Mouse (Mus musculus): Measurements from ENCODE around the gene Trpc7. TPM values are rescaled to one million over a fixed set of nuclear protein-coding genes. Genes with fewer than 3 reads are reported as not detected.

The Trpc7 gene
- polyA plus RNA-seq, 1 experiment = 0.27 TPM

- 88% methylated on average over 5 of the region's 5 CpGs for WGBS
- H3K36me3 ChIP-seq (ENCODE audit: control insufficient read depth, insufficient read depth, low read length) = peaks cover 25% of the 10 kb centered on the region
Observed at GRCm38 (mm10) chr13:56739556-56739955, 156.2 kb downstream of the Trpc7 start.

GRCm38 (mm10) chr13:56735212-56735875 lies 160.4 kb downstream of the Trpc7 start:
- Histone ChIP-seq H3K4me3 (ENCODE audit: low read depth, low read length) (no peak overlapping the region), H3K36me3 (ENCODE audit: control insufficient read depth, insufficient read depth, low read length) (peaks cover 43% of the 10 kb centered on the region), H3K27ac (ENCODE audit: insufficient read depth, low read depth, low read length) (no peak overlapping the region), H3K27me3 (ENCODE audit: control insufficient read depth, insufficient read depth, low read length) (no peaks in the 10 kb centered on the region), H3K4me1 (ENCODE audit: control insufficient read depth, insufficient read depth, insufficient read length, low read length) (no peaks in the 10 kb centered on the region)
- 51% methylated on average over 6 of the region's 6 CpGs for WGBS
- TF ChIP-seq CTCF (IDR thresholded peaks at IDR 0.05; ENCODE audit: extremely low read depth, insufficient read length, insufficient replicate concordance, low read depth, low read length) (peak; percentile 42; the same call in 1 of the 2 replicates), POLR2A (IDR thresholded peaks at IDR 0.05; ENCODE audit: low read depth, low read length) (no peak)

More at GRCm38 (mm10) chr13:56739556-56739955, 156.2 kb downstream of the Trpc7 start:
- Histone ChIP-seq H3K4me3 (ENCODE audit: low read depth, low read length) (no peak overlapping the region), H3K4me1 (ENCODE audit: control insufficient read depth, insufficient read depth, insufficient read length, low read length) (no peaks in the 10 kb centered on the region), H3K27ac (ENCODE audit: insufficient read depth, low read depth, low read length) (no peak overlapping the region), H3K27me3 (ENCODE audit: control insufficient read depth, insufficient read depth, low read length) (no peaks in the 10 kb centered on the region)
- TF ChIP-seq CTCF (IDR thresholded peaks at IDR 0.05; ENCODE audit: extremely low read depth, insufficient read length, insufficient replicate concordance, low read depth, low read length) = no peak
- TF ChIP-seq POLR2A (IDR thresholded peaks at IDR 0.05; ENCODE audit: low read depth, low read length) = no peak

GRCm38 (mm10) chr13:56734617-56735016 lies 161.2 kb downstream of the Trpc7 start:
- 84% methylated on average over 4 of the region's 4 CpGs for whole genome bisulfite sequencing
- no peak overlapping the region for H3K27ac ChIP-seq (ENCODE audit: insufficient read depth, low read depth, low read length)
- no peaks in the 10 kb centered on the region for H3K27me3 ChIP-seq (ENCODE audit: control insufficient read depth, insufficient read depth, low read length)
- peaks cover 45% of the 10 kb centered on the region for H3K36me3 ChIP-seq (ENCODE audit: control insufficient read depth, insufficient read depth, low read length)
- no peaks in the 10 kb centered on the region for H3K4me1 ChIP-seq (ENCODE audit: control insufficient read depth, insufficient read depth, insufficient read length, low read length)
- TF ChIP-seq POLR2A (IDR thresholded peaks at IDR 0.05; ENCODE audit: low read depth, low read length) (no peak), CTCF (IDR thresholded peaks at IDR 0.05; ENCODE audit: extremely low read depth, insufficient read length, insufficient replicate concordance, low read depth, low read length) (no peak)
- H3K4me3 ChIP-seq (ENCODE audit: low read depth, low read length) = no peak overlapping the region

- 92% methylated on average over 7 of the region's 7 CpGs for WGBS
- Histone ChIP-seq H3K27me3 (ENCODE audit: control insufficient read depth, insufficient read depth, low read length) (no peaks in the 10 kb centered on the region), H3K4me1 (ENCODE audit: control insufficient read depth, insufficient read depth, insufficient read length, low read length) (no peaks in the 10 kb centered on the region), H3K4me3 (ENCODE audit: low read depth, low read length) (no peak overlapping the region), H3K27ac (ENCODE audit: insufficient read depth, low read depth, low read length) (no peak overlapping the region), H3K36me3 (ENCODE audit: control insufficient read depth, insufficient read depth, low read length) (peaks cover 50% of the 10 kb centered on the region)
- TF ChIP-seq CTCF (IDR thresholded peaks at IDR 0.05; ENCODE audit: extremely low read depth, insufficient read length, insufficient replicate concordance, low read depth, low read length) (no peak), POLR2A (IDR thresholded peaks at IDR 0.05; ENCODE audit: low read depth, low read length) (no peak)
Observed at GRCm38 (mm10) chr13:56729046-56729445, 166.7 kb downstream of the Trpc7 start.

- Histone ChIP-seq H3K27ac (ENCODE audit: insufficient read depth, low read depth, low read length) (no peak overlapping the region), H3K4me3 (ENCODE audit: low read depth, low read length) (no peak overlapping the region), H3K4me1 (ENCODE audit: control insufficient read depth, insufficient read depth, insufficient read length, low read length) (no peaks in the 10 kb centered on the region), H3K27me3 (ENCODE audit: control insufficient read depth, insufficient read depth, low read length) (no peaks in the 10 kb centered on the region), H3K36me3 (ENCODE audit: control insufficient read depth, insufficient read depth, low read length) (peaks cover 42% of the 10 kb centered on the region)
- TF ChIP-seq POLR2A (IDR thresholded peaks at IDR 0.05; ENCODE audit: low read depth, low read length) = no peak
- no peak for TF ChIP-seq CTCF (IDR thresholded peaks at IDR 0.05; ENCODE audit: extremely low read depth, insufficient read length, insufficient replicate concordance, low read depth, low read length)
- 86% methylated on average over 4 of the region's 4 CpGs for WGBS
Observed at GRCm38 (mm10) chr13:56726551-56726950, 169.2 kb downstream of the Trpc7 start.

Other genes with a start within 250 kb of the Trpc7 start
- 2.7 and 6.3 TPM in 2 replicates for gene Smad5, start 193.0 kb downstream of the Trpc7 start, polyA plus RNA-seq (2012; rRNA removed)
- gene Gm45623, start 142.2 kb downstream of the Trpc7 start, polyA plus RNA-seq (2012; rRNA removed) = 0.23 and 2.7 TPM in 2 replicates